Mouse (Mus musculus): ENCODE results near the gene Gm10803.
"Not testable (repeated sequence)": the region's sequence is repeated elsewhere in the genome, so short reads cannot be mapped to it uniquely, and the experiment has no call there.

Gm10803 gene

GRCm38 (mm10) chr2:93560268-93560667 lies at the start of gene Gm10803:
Gm10803 (plus strand) TSS chr2:93560568.
- in situ Hi-C loops (cut with MseI, MboI), result not testable (repeated sequence)

GRCm38 (mm10) chr2:93510839-93511238 lies 49.5 kb upstream of the Gm10803 start:
- in situ Hi-C loops (cut with MseI, MboI), result no loop called here

- in situ Hi-C loops (cut with MseI, MboI), result no loop called here
Observed at GRCm38 (mm10) chr2:93512130-93512529, 48.2 kb upstream of the Gm10803 start.

- in situ Hi-C loops (cut with MseI, MboI), result no loop called here
Observed at GRCm38 (mm10) chr2:93515246-93515645, 45.1 kb upstream of the Gm10803 start.

- in situ Hi-C loops (cut with MseI, MboI), result no loop called here
Observed at GRCm38 (mm10) chr2:93521042-93521441, 39.3 kb upstream of the Gm10803 start.

- in situ Hi-C loops (cut with MseI, MboI), result no loop called here
Observed at GRCm38 (mm10) chr2:93521571-93521970, 38.8 kb upstream of the Gm10803 start.

GRCm38 (mm10) chr2:93522005-93522404 lies 38.4 kb upstream of the Gm10803 start:
- in situ Hi-C loops (cut with MseI, MboI), result no loop called here

GRCm38 (mm10) chr2:93525033-93525762 lies 35.2 kb upstream of the Gm10803 start:
- in situ Hi-C loops (cut with MseI, MboI), result no loop called here

GRCm38 (mm10) chr2:93529602-93530001 lies 30.8 kb upstream of the Gm10803 start:
- in situ Hi-C loops (cut with MseI, MboI), result no loop called here

- in situ Hi-C loops (cut with MseI, MboI), result no loop called here
Observed at GRCm38 (mm10) chr2:93533891-93534290, 26.5 kb upstream of the Gm10803 start.

GRCm38 (mm10) chr2:93537385-93537967 lies 22.9 kb upstream of the Gm10803 start:
- in situ Hi-C loops (cut with MseI, MboI), result no loop called here

- in situ Hi-C loops (cut with MseI, MboI), result no loop called here
Observed at GRCm38 (mm10) chr2:93538140-93538539, 22.2 kb upstream of the Gm10803 start.

- in situ Hi-C loops (cut with MseI, MboI), result no loop called here
Observed at GRCm38 (mm10) chr2:93541771-93542170, 18.6 kb upstream of the Gm10803 start.

- in situ Hi-C loops (cut with MseI, MboI), result no loop called here
Observed at GRCm38 (mm10) chr2:93552676-93553521, 7.5 kb upstream of the Gm10803 start.

- in situ Hi-C loops (cut with MseI, MboI), result no loop called here
Observed at GRCm38 (mm10) chr2:93553905-93554304, 6.5 kb upstream of the Gm10803 start.

GRCm38 (mm10) chr2:93565647-93566046 lies 5.3 kb downstream of the Gm10803 start:
- in situ Hi-C loops (cut with MseI, MboI), result no loop called here

- in situ Hi-C loops (cut with MseI, MboI), result no loop called here
Observed at GRCm38 (mm10) chr2:93567675-93568074, 7.3 kb downstream of the Gm10803 start.

- in situ Hi-C loops (cut with MseI, MboI), result no loop called here
Observed at GRCm38 (mm10) chr2:93572565-93572964, 12.2 kb downstream of the Gm10803 start.

GRCm38 (mm10) chr2:93581271-93581670 lies 20.9 kb downstream of the Gm10803 start:
- in situ Hi-C loops (cut with MseI, MboI), result no loop called here

- in situ Hi-C loops (cut with MseI, MboI), result no loop called here
Observed at GRCm38 (mm10) chr2:93585821-93586220, 25.5 kb downstream of the Gm10803 start.

- in situ Hi-C loops (cut with MseI, MboI), result no loop called here
Observed at GRCm38 (mm10) chr2:93587446-93587845, 27.1 kb downstream of the Gm10803 start.

GRCm38 (mm10) chr2:93589875-93590274 lies 29.5 kb downstream of the Gm10803 start:
- in situ Hi-C loops (cut with MseI, MboI), result no loop called here

All from mouse trophoblast stem cell (cell line).